Mouse (Mus musculus): ENCODE measurements around the gene Tnpo1.

GRCm38 (mm10) chr13:98817766-98818165, 108.4 kb downstream of the Tnpo1 start:
- TF ChIP-seq CTCF (IDR thresholded peaks at IDR 0.05; ENCODE audit: low read depth) (no peak), EP300 (IDR thresholded peaks at IDR 0.05; ENCODE audit: low read depth) (no peak)
